Mouse (Mus musculus) cerebellum, adult 8-10 months (tissue): ENCODE data around the gene Zfp398.

Experiments
- DNase-seq: peaks from one replicate; pipeline ENCODE4 v3.0.0; 2022

Zfp398 gene

GRCm38 (mm10) chr6:47835482-47835983, at the start of gene Zfp398:
Zfp398 (plus strand) TSS chr6:47835661.
- peak; percentile 97 for DNase-seq

GRCm38 (mm10) chr6:47787941-47788736, 47.3 kb upstream of the Zfp398 start:
- peak; percentile 88 for DNase-seq

DNA sequence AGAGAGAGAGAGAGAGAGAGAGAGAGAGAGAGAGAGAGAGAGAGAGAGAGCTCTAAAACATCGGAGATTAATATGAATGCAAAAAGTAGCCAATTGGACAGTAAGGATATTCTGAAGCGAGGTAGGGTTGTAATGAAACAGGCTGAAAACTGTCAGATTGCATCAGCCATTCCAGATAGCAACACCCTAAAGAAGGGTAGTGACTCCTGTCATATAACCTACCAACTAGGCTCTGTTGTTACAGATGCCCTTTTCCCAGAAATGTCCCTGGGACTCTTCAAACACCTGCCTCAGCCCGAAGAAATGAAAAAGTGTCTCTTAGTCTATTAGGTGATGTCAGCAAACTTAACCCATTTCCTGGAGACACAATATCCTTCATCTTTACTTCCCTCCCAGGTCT, 46.6 kb upstream of the Zfp398 start:
- no peak for DNase-seq

DNA sequence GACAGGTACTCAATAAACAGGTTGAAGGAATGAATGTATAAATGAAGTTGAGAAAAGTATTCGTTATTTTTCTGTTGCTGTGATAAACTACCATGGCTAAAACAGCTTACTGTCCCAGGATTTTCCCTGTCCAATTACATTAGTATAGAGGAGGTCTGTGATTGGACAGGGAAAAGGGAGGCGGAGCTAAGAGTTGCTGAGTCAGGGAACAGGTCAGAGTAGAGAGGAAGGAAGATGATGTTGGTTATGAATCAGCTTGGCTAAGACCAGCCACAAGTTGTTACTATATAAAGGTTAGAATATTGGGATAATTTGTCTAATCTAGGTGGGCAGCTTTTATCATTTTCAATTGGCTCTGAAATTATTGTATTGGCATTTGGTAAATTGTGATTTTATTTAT, 44.7 kb upstream of the Zfp398 start:
- no peak for DNase-seq

- DNase-seq, result no peak
These were observed 42.9 kb upstream of the Zfp398 start for GRCm38 (mm10) chr6:47792533-47792932.

GRCm38 (mm10) chr6:47793284-47793683, 42.2 kb upstream of the Zfp398 start:
- no peak for DNase-seq

GRCm38 (mm10) chr6:47794106-47794830, 41.2 kb upstream of the Zfp398 start:
- DNase-seq, result no peak

- peak; percentile 43 for DNase-seq
These were observed 36.4 kb upstream of the Zfp398 start for GRCm38 (mm10) chr6:47799079-47799478.

DNA sequence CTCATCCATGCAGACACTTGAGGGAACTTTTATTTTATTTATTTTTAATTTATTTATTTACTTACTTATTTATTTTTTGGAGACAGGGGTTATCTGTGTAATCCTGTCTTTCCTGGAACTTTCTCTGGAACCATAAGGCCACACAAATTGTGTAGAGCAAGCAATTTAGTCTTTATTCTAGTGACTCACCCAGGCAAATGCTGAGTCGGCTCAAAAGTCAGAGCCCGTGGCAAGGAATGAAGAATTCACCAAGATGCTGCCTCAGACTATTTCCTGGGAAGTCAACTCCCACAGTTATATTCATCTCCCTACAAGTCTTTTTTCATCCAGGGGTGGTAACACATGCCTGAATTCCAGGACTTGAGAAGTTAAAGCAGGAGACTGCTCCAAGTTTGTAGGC, 29.9 kb upstream of the Zfp398 start:
- no peak for DNase-seq

DNA sequence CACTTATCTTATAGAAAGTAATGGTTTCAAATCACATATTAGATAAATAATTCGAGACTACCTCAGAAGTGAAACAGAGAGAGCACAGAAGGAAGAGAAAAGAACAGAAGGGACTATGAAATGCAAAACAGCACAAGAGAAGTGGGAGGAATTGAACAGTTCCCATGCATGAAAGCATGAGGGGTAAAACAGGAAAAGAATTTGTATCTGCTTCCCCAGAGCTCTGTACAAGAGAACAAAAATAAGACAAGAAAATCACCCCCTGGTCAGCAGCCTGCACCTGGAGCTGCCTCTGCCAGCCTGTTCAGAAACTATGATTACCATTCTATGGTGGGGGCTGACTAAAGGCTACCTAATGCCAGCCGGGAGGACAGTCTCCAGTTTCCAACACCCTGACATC, 28.0 kb upstream of the Zfp398 start:
- DNase-seq, result no peak

DNA sequence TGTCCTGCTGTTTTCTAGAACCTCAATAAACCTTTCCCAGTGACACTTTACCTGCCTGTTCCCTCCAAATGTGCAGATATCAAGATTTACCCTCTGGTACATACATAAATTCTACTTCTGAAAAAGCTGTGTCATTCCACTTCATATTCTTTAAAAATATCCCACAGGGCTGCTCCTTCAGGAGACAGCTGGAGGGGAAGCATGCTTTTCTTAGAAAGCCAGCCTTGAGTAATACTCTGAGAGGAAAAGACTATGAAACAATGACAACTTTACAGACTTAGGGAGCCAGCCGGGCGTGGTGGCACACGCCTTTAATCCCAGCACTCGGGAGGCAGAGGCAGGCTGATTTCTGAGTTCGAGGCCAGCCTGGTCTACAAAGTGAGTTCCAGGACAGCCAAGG, 26.9 kb upstream of the Zfp398 start:
- DNase-seq, result no peak

DNA sequence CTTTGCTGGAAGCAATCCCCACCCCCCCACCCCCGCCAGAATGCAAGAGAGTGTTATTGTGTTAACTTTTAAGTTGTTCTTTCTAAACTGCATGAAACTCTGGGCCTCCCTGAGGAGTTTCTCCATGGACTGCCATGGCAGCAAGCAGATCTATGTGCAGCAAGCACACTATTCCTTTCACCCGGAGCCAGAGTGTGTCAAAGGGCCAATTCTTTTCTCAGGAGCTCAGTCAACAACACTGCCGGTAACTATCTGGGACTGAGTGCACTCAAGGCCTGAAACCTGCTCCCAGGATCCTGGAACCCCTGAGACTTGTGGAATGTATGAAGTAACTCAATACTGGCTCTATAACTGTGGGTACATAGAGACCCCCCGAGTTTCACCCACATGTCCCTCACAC, 26.4 kb upstream of the Zfp398 start:
- DNase-seq, result no peak

GRCm38 (mm10) chr6:47810181-47810580, 25.3 kb upstream of the Zfp398 start:
- DNase-seq, result no peak

DNA sequence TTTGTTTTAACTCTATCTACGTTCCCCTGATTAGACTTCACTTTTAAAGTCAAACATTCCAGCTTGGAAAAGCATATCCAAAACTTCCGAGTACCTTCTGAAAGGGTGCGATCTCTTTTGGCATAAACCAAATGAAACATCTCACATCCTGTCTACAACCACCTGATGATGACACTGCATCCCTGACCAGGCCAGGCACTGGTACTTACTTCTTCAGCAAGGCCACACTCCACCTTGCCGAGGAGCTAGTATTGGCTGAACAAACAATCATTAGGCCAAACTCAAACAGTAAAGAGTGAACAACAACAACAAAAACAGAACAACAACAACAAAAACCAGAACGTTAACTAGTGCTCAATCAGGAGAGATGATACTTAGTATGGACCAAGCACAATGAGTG, 24.1 kb upstream of the Zfp398 start:
- DNase-seq, result no peak

- DNase-seq, result no peak
These were observed 23.1 kb upstream of the Zfp398 start for GRCm38 (mm10) chr6:47812271-47812915.

- peak; percentile 96 for DNase-seq
These were observed 22.1 kb upstream of the Zfp398 start, which contains the start of gene Pdia4 for GRCm38 (mm10) chr6:47813257-47813878. Pdia4 (minus strand) TSS chr6:47813430.

- DNase-seq, result no peak
These were observed 19.3 kb upstream of the Zfp398 start for GRCm38 (mm10) chr6:47816151-47816550.

GRCm38 (mm10) chr6:47818721-47819120, 16.7 kb upstream of the Zfp398 start:
- DNase-seq, result no peak

- DNase-seq, result no peak
These were observed 15.7 kb upstream of the Zfp398 start for GRCm38 (mm10) chr6:47819626-47820325.

DNA sequence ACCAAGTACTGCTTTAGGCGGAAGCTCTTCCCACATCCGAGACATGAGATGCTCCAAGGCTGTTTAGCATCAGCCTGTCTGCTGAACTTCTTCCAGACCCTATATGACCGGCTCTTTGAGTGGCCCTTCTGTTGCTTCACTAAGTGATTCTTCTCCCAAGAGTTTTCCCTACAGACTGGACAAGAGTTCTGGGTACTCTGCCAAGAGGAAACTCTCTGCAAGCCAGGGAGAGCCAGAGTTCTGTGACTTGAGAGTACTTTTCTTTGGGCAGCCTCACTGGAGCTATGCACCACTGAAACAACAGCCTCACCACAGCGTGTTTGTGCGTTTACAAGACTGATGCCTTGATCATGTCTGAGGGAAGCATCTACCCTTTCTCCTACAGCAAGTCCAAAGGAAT, 14.2 kb upstream of the Zfp398 start:
- DNase-seq, result no peak

DNA sequence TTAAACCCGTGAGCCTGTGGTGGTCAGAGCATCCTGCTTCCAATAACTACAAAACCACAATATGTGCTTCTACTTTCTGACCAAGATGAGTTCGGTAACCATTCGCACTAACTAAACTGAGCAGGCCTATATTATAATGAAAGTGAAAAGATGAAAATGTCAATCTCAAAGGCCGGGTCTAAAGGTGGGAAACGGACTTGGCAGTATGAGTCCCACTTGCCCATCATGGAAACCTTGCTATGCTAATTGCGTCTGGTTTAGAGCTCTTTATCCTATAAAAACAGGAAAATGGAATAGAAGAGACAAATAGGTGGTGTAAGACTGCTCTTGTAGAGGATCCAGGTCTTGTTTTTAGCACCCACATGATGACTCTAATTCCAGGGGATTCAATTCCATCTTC, 13.7 kb upstream of the Zfp398 start:
- no peak for DNase-seq

- DNase-seq, result no peak
These were observed 11.2 kb upstream of the Zfp398 start for GRCm38 (mm10) chr6:47824241-47824640.
